Mouse (Mus musculus): ENCODE data around the gene Bub1. TPM values are rescaled to one million over a fixed set of nuclear protein-coding genes. Genes with fewer than 3 reads are reported as not detected.

The Bub1 gene
- 84.3 and 87.0 TPM in 2 replicates for polyA plus RNA-seq (2016; fragmentation: Nextera tagmentation; extraction: Ambion mirVana)

- WGBS = under 1% methylated on average over 56 of the region's 56 CpGs
- H3K4me1 ChIP-seq (replicated peaks) = peaks cover 10% of the 10 kb centered on the region
Measured at GRCm38 (mm10) chr2:127831401-127832102, at the start of gene Bub1. Bub1 (minus strand) TSS chr2:127831865.

GRCm38 (mm10) chr2:127881063-127881462 is 49.4 kb upstream of the Bub1 start:
- Histone ChIP-seq H3K4me1 (replicated peaks) (no peaks in the 10 kb centered on the region; the same call in 1 of the 2 replicates), H3K27me3 (no peaks in the 10 kb centered on the region), H3K4me2 (no peak overlapping the region), H3K36me3 (no peaks in the 10 kb centered on the region), H3K27ac (no peak overlapping the region), H3K9me3 (no peaks in the 10 kb centered on the region), H3K4me3 (replicated peaks) (no peak overlapping the region), H3K9ac (replicated peaks) (no peak overlapping the region)
- no peak for ATAC-seq (ENCODE audit: insufficient number of reproducible peaks, insufficient read depth, low FRiP score, low TSS enrichment, low read depth)
- 61% methylated on average over 5 of the region's 5 CpGs for WGBS

More at GRCm38 (mm10) chr2:127831401-127832102, at the start of gene Bub1:
- peak within 1 kb of the TSS; percentile 45; the same call in 1 of the 2 replicates for H3K27ac ChIP-seq
- no peaks in the 10 kb centered on the region for H3K9me3 ChIP-seq
- peak; percentile 96 for ATAC-seq (ENCODE audit: insufficient number of reproducible peaks, insufficient read depth, low FRiP score, low TSS enrichment, low read depth)
- H3K36me3 ChIP-seq = peaks cover 13% of the 10 kb centered on the region; the same call in 1 of the 2 replicates
- H3K4me2 ChIP-seq = peak within 1 kb of the TSS; percentile 76
- peak within 1 kb of the TSS; percentile 78 for H3K4me3 ChIP-seq (replicated peaks)
- peak within 1 kb of the TSS; percentile 71 for H3K9ac ChIP-seq (replicated peaks)
- 0 out of 2 replicates have a peak, but pooled peaks cover 2% of the 10 kb centered on the region for H3K27me3 ChIP-seq

GRCm38 (mm10) chr2:127864381-127864780 is 32.7 kb upstream of the Bub1 start:
- H3K27ac ChIP-seq = no peak overlapping the region
- ATAC-seq (ENCODE audit: insufficient number of reproducible peaks, insufficient read depth, low FRiP score, low TSS enrichment, low read depth) = no peak
- 33% methylated on average over 4 of the region's 4 CpGs for WGBS

GRCm38 (mm10) chr2:127854332-127854991 is 22.8 kb upstream of the Bub1 start:
- no peak overlapping the region for H3K9ac ChIP-seq (replicated peaks)
- no peak for ATAC-seq (ENCODE audit: insufficient number of reproducible peaks, insufficient read depth, low FRiP score, low TSS enrichment, low read depth)

More at GRCm38 (mm10) chr2:127864381-127864780, 32.7 kb upstream of the Bub1 start:
- Histone ChIP-seq H3K9ac (replicated peaks) (no peak overlapping the region), H3K27me3 (0 out of 2 replicates have a peak, but pooled peaks cover 3% of the 10 kb centered on the region), H3K4me2 (no peak overlapping the region), H3K36me3 (no peaks in the 10 kb centered on the region), H3K4me3 (replicated peaks) (no peak overlapping the region), H3K9me3 (no peaks in the 10 kb centered on the region), H3K4me1 (replicated peaks) (no peaks in the 10 kb centered on the region)

GRCm38 (mm10) chr2:127850371-127850770 is 18.7 kb upstream of the Bub1 start:
- Histone ChIP-seq H3K4me3 (replicated peaks) (no peak overlapping the region), H3K9ac (replicated peaks) (no peak overlapping the region), H3K4me1 (replicated peaks) (no peaks in the 10 kb centered on the region), H3K9me3 (no peaks in the 10 kb centered on the region), H3K27me3 (peaks cover 3% of the 10 kb centered on the region; the same call in 1 of the 2 replicates), H3K27ac (no peak overlapping the region), H3K4me2 (no peak overlapping the region), H3K36me3 (no peaks in the 10 kb centered on the region)
- ATAC-seq (ENCODE audit: insufficient number of reproducible peaks, insufficient read depth, low FRiP score, low TSS enrichment, low read depth) = no peak
- WGBS = 84% methylated on average over 2 of the region's 2 CpGs

More at GRCm38 (mm10) chr2:127854332-127854991, 22.8 kb upstream of the Bub1 start:
- Histone ChIP-seq H3K27me3 (no peaks in the 10 kb centered on the region; the same call in 1 of the 2 replicates), H3K4me3 (replicated peaks) (no peak overlapping the region), H3K4me2 (no peak overlapping the region), H3K27ac (no peak overlapping the region), H3K36me3 (no peaks in the 10 kb centered on the region), H3K9me3 (no peaks in the 10 kb centered on the region), H3K4me1 (replicated peaks) (no peaks in the 10 kb centered on the region)
- WGBS = 90% methylated on average over 3 of the region's 4 CpGs

- H3K27ac ChIP-seq = no peak overlapping the region
- H3K4me3 ChIP-seq (replicated peaks) = no peak overlapping the region
- no peak for ATAC-seq (ENCODE audit: insufficient number of reproducible peaks, insufficient read depth, low FRiP score, low TSS enrichment, low read depth)
- H3K9me3 ChIP-seq = no peaks in the 10 kb centered on the region
- WGBS = 38% methylated on average over 1 of the region's 1 CpGs
- H3K36me3 ChIP-seq = no peaks in the 10 kb centered on the region
- H3K4me1 ChIP-seq (replicated peaks) = no peaks in the 10 kb centered on the region
- peaks cover 13% of the 10 kb centered on the region for H3K27me3 ChIP-seq
- H3K9ac ChIP-seq (replicated peaks) = no peak overlapping the region
- H3K4me2 ChIP-seq = no peak overlapping the region
Measured at GRCm38 (mm10) chr2:127846571-127846970, 14.9 kb upstream of the Bub1 start.

- Histone ChIP-seq H3K4me2 (no peak overlapping the region), H3K9me3 (no peaks in the 10 kb centered on the region), H3K4me3 (replicated peaks) (no peak overlapping the region), H3K4me1 (replicated peaks) (no peaks in the 10 kb centered on the region), H3K9ac (replicated peaks) (no peak overlapping the region), H3K36me3 (no peaks in the 10 kb centered on the region), H3K27me3 (peaks cover 15% of the 10 kb centered on the region), H3K27ac (no peak overlapping the region)
- ATAC-seq (ENCODE audit: insufficient number of reproducible peaks, insufficient read depth, low FRiP score, low TSS enrichment, low read depth) = no peak
Measured at GRCm38 (mm10) chr2:127846008-127846407, 14.3 kb upstream of the Bub1 start.

GRCm38 (mm10) chr2:127845346-127845982 is 13.8 kb upstream of the Bub1 start:
- no peak for ATAC-seq (ENCODE audit: insufficient number of reproducible peaks, insufficient read depth, low FRiP score, low TSS enrichment, low read depth)
- WGBS = 46% methylated on average over 7 of the region's 7 CpGs
- Histone ChIP-seq H3K9me3 (no peaks in the 10 kb centered on the region), H3K27ac (no peak overlapping the region), H3K27me3 (peaks cover 21% of the 10 kb centered on the region), H3K4me2 (no peak overlapping the region), H3K9ac (replicated peaks) (no peak overlapping the region), H3K36me3 (no peaks in the 10 kb centered on the region), H3K4me3 (replicated peaks) (no peak overlapping the region), H3K4me1 (replicated peaks) (no peaks in the 10 kb centered on the region)

GRCm38 (mm10) chr2:127842421-127842820 is 10.8 kb upstream of the Bub1 start:
- H3K36me3 ChIP-seq = no peaks in the 10 kb centered on the region
- H3K9ac ChIP-seq (replicated peaks) = no peak overlapping the region
- ATAC-seq (ENCODE audit: insufficient number of reproducible peaks, insufficient read depth, low FRiP score, low TSS enrichment, low read depth) = no peak
- H3K4me2 ChIP-seq = no peak overlapping the region
- H3K27me3 ChIP-seq = peaks cover 48% of the 10 kb centered on the region
- no peaks in the 10 kb centered on the region for H3K9me3 ChIP-seq
- no peaks in the 10 kb centered on the region for H3K4me1 ChIP-seq (replicated peaks)
- H3K4me3 ChIP-seq (replicated peaks) = no peak overlapping the region
- WGBS = 79% methylated on average over 3 of the region's 3 CpGs
- no peak overlapping the region for H3K27ac ChIP-seq

- no peaks in the 10 kb centered on the region for H3K4me1 ChIP-seq (replicated peaks)
- H3K9ac ChIP-seq (replicated peaks) = no peak overlapping the region
- H3K9me3 ChIP-seq = no peaks in the 10 kb centered on the region
- H3K4me2 ChIP-seq = no peak overlapping the region
- no peak overlapping the region for H3K27ac ChIP-seq
- H3K4me3 ChIP-seq (replicated peaks) = no peak overlapping the region
- no peaks in the 10 kb centered on the region for H3K36me3 ChIP-seq
- peaks cover 55% of the 10 kb centered on the region for H3K27me3 ChIP-seq
- no peak for ATAC-seq (ENCODE audit: insufficient number of reproducible peaks, insufficient read depth, low FRiP score, low TSS enrichment, low read depth)
- 87% methylated on average over 1 of the region's 1 CpGs for WGBS
Measured at GRCm38 (mm10) chr2:127841402-127841801, 9.7 kb upstream of the Bub1 start.

- Histone ChIP-seq H3K4me3 (replicated peaks) (no peak overlapping the region), H3K36me3 (no peaks in the 10 kb centered on the region), H3K27ac (no peak overlapping the region), H3K9me3 (no peaks in the 10 kb centered on the region), H3K4me1 (replicated peaks) (no peaks in the 10 kb centered on the region), H3K27me3 (peaks cover 54% of the 10 kb centered on the region), H3K4me2 (no peak overlapping the region), H3K9ac (replicated peaks) (no peak overlapping the region)
- ATAC-seq (ENCODE audit: insufficient number of reproducible peaks, insufficient read depth, low FRiP score, low TSS enrichment, low read depth) = no peak
- 16% methylated on average over 11 of the region's 11 CpGs for WGBS
Measured at GRCm38 (mm10) chr2:127839425-127839824, 7.8 kb upstream of the Bub1 start.
